Comparison of ENCODE assay signal across 13 mouse cellular contexts in the genomic region with DNA sequence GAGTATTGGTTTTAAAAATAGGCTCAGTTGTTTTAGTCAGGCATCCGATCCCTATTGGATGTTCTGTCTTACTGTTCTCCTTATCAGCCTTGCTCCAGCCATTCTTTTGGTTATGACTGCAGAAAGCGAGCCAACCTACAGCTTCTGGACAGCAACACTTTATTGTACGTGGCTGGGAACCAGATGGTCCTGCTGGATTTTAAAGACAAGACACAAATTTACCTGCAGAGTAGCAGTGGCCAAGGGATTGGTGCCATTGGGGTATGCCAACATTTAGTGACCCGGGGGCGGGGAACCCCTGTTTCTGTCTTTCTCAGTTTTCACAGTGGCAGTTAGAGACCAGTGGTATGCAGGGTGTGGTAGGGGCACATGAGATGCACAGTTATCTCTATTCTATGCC. TPM values are rescaled to one million over a fixed set of nuclear protein-coding genes. Genes with fewer than 3 reads are reported as not detected.
"Had no signal": no experiment of that assay in that cellular context is flagged by ENCODE, and none has a peak within 500 bp of the region (broad histone marks: within the 10 kb centered on the region; RNA-seq: fewer than 3 reads in every experiment).

No protein-coding gene starts in this region.

- DNase-seq: kidney, adult 8-10 months; kidney, postnatal 36 days; lung, adult 2 months; lung, postnatal 36 days; midbrain, embryonic 14.5 days; retina, postnatal 1 day; right cerebral cortex, postnatal 4 days; spleen, adult 18-20 months; thymus, adult 2 months; thymus, postnatal 36 days had no signal

- ATAC-seq: lung, postnatal 0 days had no signal

RNA-seq across cellular contexts. Expression of gene Cfap44, which starts 12.6 kb away (rescaled TPM):
- total RNA-seq: megakaryocyte progenitor cell, adult 5-6 weeks; neutrophil, adult 5-6 weeks had no signal
